Mouse (Mus musculus) megakaryocyte-erythroid progenitor cell, adult 5-6 weeks (primary cell): ENCODE measurements around the gene Olfr691. TPM values are rescaled to one million over a fixed set of nuclear protein-coding genes. Genes with fewer than 3 reads are reported as not detected.

Experiments
- total RNA-seq, 2 experiments: library from RNA; stranded (forward) in 1 of 2; stranded (reverse) in 1 of 2; fragments of 200-1000, 215-1000 nt in 1 of 2; fragments of >200 nt in 1 of 2; fragmentation: Nextera tagmentation in 1 of 2; gene quantifications; 2 replicates each; pipeline ENCODE4 v1.2.3; 2014 to 2017

The Olfr691 gene
- total RNA-seq, 2 experiments from 2014 or later: not detected

Other genes starting within 250 kb of the Olfr691 start
- gene Olfr680-ps1, start 249.5 kb downstream of the Olfr691 start, total RNA-seq (2014; fragmentation: Nextera tagmentation): not detected in 2 replicates
- not detected in 2 replicates for gene Olfr680-ps1, start 249.5 kb downstream of the Olfr691 start, total RNA-seq (2017)
- gene Olfr681, start 225.4 kb downstream of the Olfr691 start, total RNA-seq (2014; fragmentation: Nextera tagmentation): not detected in 2 replicates
- gene Olfr681, start 225.4 kb downstream of the Olfr691 start, total RNA-seq (2017): not detected in 2 replicates
- gene Olfr683, start 195.3 kb downstream of the Olfr691 start, total RNA-seq (2014; fragmentation: Nextera tagmentation): not detected in 2 replicates
- gene Olfr683, start 195.3 kb downstream of the Olfr691 start, total RNA-seq (2017): not detected in 2 replicates
- gene Olfr684, start 178.6 kb downstream of the Olfr691 start, total RNA-seq (2014; fragmentation: Nextera tagmentation): not detected in 2 replicates
- gene Olfr684, start 178.6 kb downstream of the Olfr691 start, total RNA-seq (2017): not detected in 2 replicates
- not detected in 2 replicates for gene Olfr685, start 156.3 kb downstream of the Olfr691 start, total RNA-seq (2014; fragmentation: Nextera tagmentation)
- gene Olfr685, start 156.3 kb downstream of the Olfr691 start, total RNA-seq (2017): not detected in 2 replicates
- gene Olfr686, start 134.8 kb downstream of the Olfr691 start, total RNA-seq (2014; fragmentation: Nextera tagmentation): not detected in 2 replicates
- not detected in 2 replicates for gene Olfr686, start 134.8 kb downstream of the Olfr691 start, total RNA-seq (2017)
- gene Olfr688, start 54.2 kb downstream of the Olfr691 start, total RNA-seq (2014; fragmentation: Nextera tagmentation): not detected in 2 replicates
- not detected in 2 replicates for gene Olfr688, start 54.2 kb downstream of the Olfr691 start, total RNA-seq (2017)
- not detected in 2 replicates for gene Olfr689, start 31.1 kb downstream of the Olfr691 start, total RNA-seq (2014; fragmentation: Nextera tagmentation)
- not detected in 2 replicates for gene Olfr689, start 31.1 kb downstream of the Olfr691 start, total RNA-seq (2017)
- not detected in 2 replicates for gene Olfr690, start 8.2 kb downstream of the Olfr691 start, total RNA-seq (2014; fragmentation: Nextera tagmentation)
- not detected in 2 replicates for gene Olfr690, start 8.2 kb downstream of the Olfr691 start, total RNA-seq (2017)
- gene Olfr692, start 26.0 kb upstream of the Olfr691 start, total RNA-seq (2014; fragmentation: Nextera tagmentation): not detected in 2 replicates
- not detected in 2 replicates for gene Olfr692, start 26.0 kb upstream of the Olfr691 start, total RNA-seq (2017)
- gene Gm5901, start 32.8 kb upstream of the Olfr691 start, total RNA-seq (2014; fragmentation: Nextera tagmentation): not detected in 2 replicates
- gene Gm5901, start 32.8 kb upstream of the Olfr691 start, total RNA-seq (2017): not detected in 2 replicates
- 24.6 and 31.9 TPM in 2 replicates for gene Fam160a2, start 57.8 kb upstream of the Olfr691 start, total RNA-seq (2014; fragmentation: Nextera tagmentation)
- 9.8 and 15.1 TPM in 2 replicates for gene Fam160a2, start 57.8 kb upstream of the Olfr691 start, total RNA-seq (2017)
- gene Cnga4, start 62.3 kb upstream of the Olfr691 start, total RNA-seq (2014; fragmentation: Nextera tagmentation): not detected in 2 replicates
- not detected in 2 replicates for gene Cnga4, start 62.3 kb upstream of the Olfr691 start, total RNA-seq (2017)
- gene Cckbr, start 83.5 kb upstream of the Olfr691 start, total RNA-seq (2014; fragmentation: Nextera tagmentation): not detected in 2 replicates
- not detected in 2 replicates for gene Cckbr, start 83.5 kb upstream of the Olfr691 start, total RNA-seq (2017)
- not detected in 2 replicates for gene Cavin3, start 140.0 kb upstream of the Olfr691 start, total RNA-seq (2014; fragmentation: Nextera tagmentation)
- gene Cavin3, start 140.0 kb upstream of the Olfr691 start, total RNA-seq (2017): 0.61 and 0.75 TPM in 2 replicates
- 17.5 and 17.6 TPM in 2 replicates for gene Smpd1, start 212.1 kb upstream of the Olfr691 start, total RNA-seq (2014; fragmentation: Nextera tagmentation)
- 17.1 and 20.1 TPM in 2 replicates for gene Smpd1, start 212.1 kb upstream of the Olfr691 start, total RNA-seq (2017)
- not detected in 2 replicates for gene Apbb1, start 239.4 kb upstream of the Olfr691 start, total RNA-seq (2014; fragmentation: Nextera tagmentation)
- 0.56 TPM in 1 of 2 replicates, not detected in the other for gene Apbb1, start 239.4 kb upstream of the Olfr691 start, total RNA-seq (2017)